Mouse (Mus musculus): ENCODE results near the gene Pla2g3.

- no peak for TF ChIP-seq CTCF (IDR thresholded peaks at IDR 0.05; ENCODE audit: extremely low read depth, insufficient read depth, insufficient read length, insufficient replicate concordance)
- TF ChIP-seq POLR2A (IDR thresholded peaks at IDR 0.05; ENCODE audit: low read depth, low read length), result no peak
Observed at GRCm38 (mm10) chr11:3525560-3525959, 37.5 kb downstream of the Pla2g3 start.
